Mouse (Mus musculus) CH12.LX (cell line): ENCODE results near the gene Zfp423. TPM values are rescaled to one million over a fixed set of nuclear protein-coding genes. Genes with fewer than 3 reads are reported as not detected.
A peak's percentile ranks its signal among the peaks of the same experiment; 100 is the strongest.

ENCODE experiments used
- DNase-seq: peaks from one replicate; pipeline ENCODE4 v3.0.0-alpha.2; 2013; ENCODE audit errors: extremely low read depth
- H3K27ac ChIP-seq: 2 replicates; pipeline ENCODE4 v1.5.1; 2012; ENCODE audit warnings: low read depth, mild to moderate bottlenecking, control low read depth, moderate library complexity; ENCODE audit not compliant: insufficient read depth
- H3K27me3 ChIP-seq: replicated peaks from 2 replicates; pipeline ENCODE3; 2012; ENCODE audit warnings: inconsistent platforms
- H3K36me3 ChIP-seq, 2 experiments: replicated peaks in 1 of 2; 2 replicates each; pipeline versions ENCODE3 to v1.6.1; 2012; ENCODE audit warnings: inconsistent platforms in 1 of 2, low read length in 1 of 2, mild to moderate bottlenecking in 1 of 2, mixed read lengths in 1 of 2, moderate library complexity in 1 of 2; ENCODE audit not compliant: control insufficient read depth in 1 of 2, insufficient read depth in 1 of 2
- H3K4me1 ChIP-seq, 2 experiments: 2 replicates each; pipeline ENCODE4 v1.6.1; 2012; ENCODE audit warnings: inconsistent platforms in 1 of 2, moderate library complexity in 1 of 2; ENCODE audit not compliant: insufficient read depth in 2 of 2, control insufficient read depth in 1 of 2
- H3K4me2 ChIP-seq: 2 replicates; pipeline ENCODE4 v1.6.1; 2012; ENCODE audit warnings: low read depth, mild to moderate bottlenecking, control low read depth; ENCODE audit not compliant: poor library complexity, insufficient read depth, severe bottlenecking
- H3K4me3 ChIP-seq, 3 experiments: fragments of 150-350 bp in 1 of 3; sonication (generic) in 1 of 3; replicated peaks in 1 of 3; 2 replicates each; pipeline versions ENCODE3 to v1.5.1; 2011 to 2012; ENCODE audit warnings: low read depth in 2 of 3, low read length in 2 of 3, mild to moderate bottlenecking in 2 of 3, moderate library complexity in 2 of 3, control low read depth in 1 of 3, improper control_type of control experiment in 1 of 3, inconsistent platforms in 1 of 3, mixed read lengths in 1 of 3; ENCODE audit not compliant: poor library complexity in 1 of 3
- H3K79me2 ChIP-seq: replicated peaks from 2 replicates; pipeline ENCODE4 v1.6.1; 2012; ENCODE audit warnings: mild to moderate bottlenecking, moderate library complexity; ENCODE audit not compliant: control insufficient read depth, poor library complexity, insufficient read depth, severe bottlenecking; ENCODE audit errors: extremely low read depth
- H3K9ac ChIP-seq: 2 replicates; pipeline ENCODE4 v1.6.1; 2012; ENCODE audit warnings: low read depth, mild to moderate bottlenecking, control low read depth, moderate library complexity; ENCODE audit not compliant: insufficient read depth
- H3K9me3 ChIP-seq: replicated peaks from 2 replicates; pipeline ENCODE3; 2012; ENCODE audit warnings: low read length, inconsistent platforms, mixed read lengths
- BHLHE40 ChIP-seq: IDR thresholded peaks from 2 replicates; pipeline ENCODE4 v1.6.1; 2011; ENCODE audit warnings: mild to moderate bottlenecking, low read depth, low read length, improper control_type of control experiment
- CHD1 ChIP-seq: IDR thresholded peaks from 2 replicates; pipeline ENCODE4 v1.6.1; 2012; ENCODE audit warnings: low read depth, low read length, improper control_type of control experiment, inconsistent platforms
- CHD2 ChIP-seq: IDR thresholded peaks from 2 replicates; pipeline ENCODE4 v1.6.1; 2011; ENCODE audit warnings: low read length, improper control_type of control experiment
- CTCF ChIP-seq, 2 experiments: IDR thresholded peaks in 1 of 2; conservative IDR thresholded peaks in 1 of 2; 2 replicates each; pipeline ENCODE4 v1.5.1; 2011 to 2012; ENCODE audit warnings: low read depth in 2 of 2, low read length in 2 of 2, improper control_type of control experiment in 1 of 2, inconsistent platforms in 1 of 2, mild to moderate bottlenecking in 1 of 2, moderate library complexity in 1 of 2
- E2F4 ChIP-seq: IDR thresholded peaks from 2 replicates; pipeline ENCODE4 v1.6.1; 2011; ENCODE audit warnings: low read depth, low read length, improper control_type of control experiment; ENCODE audit not compliant: insufficient replicate concordance
- ETS1 ChIP-seq: conservative IDR thresholded peaks from 2 replicates; pipeline ENCODE4 v1.6.1; 2012; ENCODE audit warnings: low read depth, mild to moderate bottlenecking, inconsistent platforms, low read length, improper control_type of control experiment, moderate library complexity
- GABPA ChIP-seq: IDR thresholded peaks from 2 replicates; pipeline ENCODE4 v1.6.1; 2012; ENCODE audit warnings: low read depth, low read length, improper control_type of control experiment, inconsistent platforms; ENCODE audit not compliant: insufficient replicate concordance
- HCFC1 ChIP-seq: IDR thresholded peaks from 2 replicates; pipeline ENCODE4 v1.6.1; 2012; ENCODE audit warnings: low read depth, mild to moderate bottlenecking, inconsistent platforms, low read length, improper control_type of control experiment
- JUN ChIP-seq: IDR thresholded peaks from 2 replicates; pipeline ENCODE4 v1.6.1; 2011; ENCODE audit warnings: low read depth, mild to moderate bottlenecking, low read length, improper control_type of control experiment, moderate library complexity; ENCODE audit not compliant: insufficient read depth
- MAFK ChIP-seq: IDR thresholded peaks from 2 replicates; pipeline ENCODE4 v1.6.1; 2011; ENCODE audit warnings: low read length, improper control_type of control experiment; ENCODE audit not compliant: insufficient replicate concordance
- MAX ChIP-seq: IDR thresholded peaks from 2 replicates; pipeline ENCODE4 v1.6.1; 2011; ENCODE audit warnings: low read length, improper control_type of control experiment
- MXI1 ChIP-seq: IDR thresholded peaks from 2 replicates; pipeline ENCODE4 v1.6.1; 2011; ENCODE audit warnings: mild to moderate bottlenecking, low read depth, low read length, improper control_type of control experiment
- NRF1 ChIP-seq: IDR thresholded peaks from 2 replicates; pipeline ENCODE4 v1.6.1; 2014; ENCODE audit warnings: low read depth, mild to moderate bottlenecking, inconsistent platforms, low read length, improper control_type of control experiment, moderate library complexity
- POLR2AphosphoS2 ChIP-seq: IDR thresholded peaks from 2 replicates; pipeline ENCODE4 v1.6.1; 2011; ENCODE audit warnings: low read depth, low read length, improper control_type of control experiment
- RAD21 ChIP-seq: IDR thresholded peaks from 2 replicates; pipeline ENCODE4 v1.6.1; 2011; ENCODE audit warnings: low read depth, mild to moderate bottlenecking, low read length, improper control_type of control experiment, moderate library complexity
- SIN3A ChIP-seq: IDR thresholded peaks from 2 replicates; pipeline ENCODE4 v1.6.1; 2012; ENCODE audit warnings: low read length, improper control_type of control experiment, inconsistent platforms
- USF2 ChIP-seq: conservative IDR thresholded peaks from 2 replicates; pipeline ENCODE4 v1.6.1; 2011; ENCODE audit warnings: low read depth, low read length, improper control_type of control experiment
- ZKSCAN1 ChIP-seq: IDR thresholded peaks from 2 replicates; pipeline ENCODE4 v1.6.1; 2012; ENCODE audit warnings: low read depth, inconsistent platforms, low read length, improper control_type of control experiment, borderline replicate concordance
- ZMIZ1 ChIP-seq: IDR thresholded peaks from 2 replicates; pipeline ENCODE4 v1.6.1; 2012; ENCODE audit warnings: low read depth, mild to moderate bottlenecking, inconsistent platforms, low read length, improper control_type of control experiment
- dilution Hi-C: fragments of 300-500 bp; cut with MboI; formaldehyde crosslinking; loops from 2 replicates; pipeline ENCODE4 v1.14.3; 2020; ENCODE audit warnings: low sequenced_read_pairs; ENCODE audit not compliant: extremely low pct_unique_long_range_greater_than_20kb, extremely low pct_ligation_motif_present
- in situ Hi-C: fragments of 300-500 bp; cut with MboI; formaldehyde crosslinking; loops from 3 replicates; pipeline ENCODE4 v1.14.3; 2019; ENCODE audit warnings: low sequenced_read_pairs, low pct_ligation_motif_present, low pct_unique_long_range_greater_than_20kb, mixed read lengths
- polyA plus RNA-seq: library from polyadenylated mRNA; unstranded; fragments of >175 nt; gene quantifications from 2 replicates; pipeline ENCODE4 v1.2.1, GENCODE M21; 2012; ENCODE audit warnings: low read depth; ENCODE audit not compliant: insufficient read length
- total RNA-seq, 2 experiments: library from RNA; depleted of rRNA; stranded (reverse); fragments of 300-350 nt in 1 of 2; fragments of >200 nt in 1 of 2; gene quantifications; 2 replicates each; pipeline ENCODE4 v1.2.3; 2012 to 2014

The Zfp423 gene
- total and polyA plus RNA-seq, 3 experiments, result 0.25 to 2.7 (median 0.32) TPM

DNA sequence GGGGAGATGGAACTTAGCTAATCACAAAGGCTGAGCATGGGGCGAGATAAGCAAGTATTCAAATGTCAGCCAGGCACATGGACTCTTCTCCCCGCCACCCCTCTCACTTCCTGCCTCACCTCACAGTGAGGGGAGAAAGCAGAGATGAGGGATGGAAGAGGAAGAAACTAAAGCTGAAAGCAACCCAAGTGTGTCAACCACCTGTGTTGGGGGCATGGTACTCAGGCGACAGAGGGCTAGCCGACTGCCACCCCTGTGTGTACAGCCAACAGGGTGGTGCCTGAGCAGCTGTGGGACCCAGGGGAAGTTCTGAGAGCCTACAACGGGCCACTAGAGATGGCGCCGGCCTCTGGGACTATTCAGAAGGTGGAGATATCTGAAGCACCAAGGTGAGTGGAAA, 327.6 kb downstream of the Zfp423 start:
- H3K4me2 ChIP-seq, result no peak overlapping the region
- H3K9me3 ChIP-seq, result no peaks in the 10 kb centered on the region
- TF ChIP-seq MAX, result peak; percentile 43; the same call in 1 of the 2 replicates
- TF ChIP-seq E2F4, result no peak
- DNase-seq, result peak; percentile 41
- H3K9ac ChIP-seq, result no peak overlapping the region
- no peaks in the 10 kb centered on the region for H3K79me2 ChIP-seq
- no peak overlapping the region for H3K27ac ChIP-seq
- in situ Hi-C loops, result no loop called here
- dilution Hi-C loops, result no loop called here
- no peaks in the 10 kb centered on the region for H3K36me3 ChIP-seq
- H3K4me3 ChIP-seq, result no peak overlapping the region
- peaks cover 7 to 32% of the 10 kb centered on the region in 2 experiments for H3K4me1 ChIP-seq
- no peaks in the 10 kb centered on the region for H3K27me3 ChIP-seq

GRCm38 (mm10) chr8:87629656-87630055, 329.7 kb downstream of the Zfp423 start:
- H3K79me2 ChIP-seq, result no peaks in the 10 kb centered on the region
- no peak overlapping the region for H3K4me2 ChIP-seq
- no peak overlapping the region for H3K9ac ChIP-seq
- TF ChIP-seq POLR2AphosphoS2, result no peak
- TF ChIP-seq ZKSCAN1, result no peak
- no peak for TF ChIP-seq ZMIZ1
- TF ChIP-seq JUN, result no peak
- TF ChIP-seq USF2, result no peak
- TF ChIP-seq SIN3A, result no peak
- TF ChIP-seq BHLHE40, result no peak
- no peak for TF ChIP-seq CTCF (conservative IDR thresholded peaks at IDR 0.05 in 1 of 2, IDR thresholded peaks at IDR 0.05 in 1 of 2; ENCODE audit: low read depth in 2 of 2, low read length in 2 of 2)
- no peak for TF ChIP-seq MXI1
- TF ChIP-seq RAD21, result no peak
- no peaks in the 10 kb centered on the region for H3K27me3 ChIP-seq
- no peak overlapping the region for H3K4me3 ChIP-seq
- peaks cover 2% of the 10 kb centered on the region for H3K9me3 ChIP-seq
- H3K4me1 ChIP-seq, result peaks cover 7 to 32% of the 10 kb centered on the region in 2 experiments
- in situ Hi-C loops (no loop called here), dilution Hi-C loops (no loop called here)
- H3K36me3 ChIP-seq, result no peaks in the 10 kb centered on the region
- no peak for DNase-seq
- H3K27ac ChIP-seq, result no peak overlapping the region

DNA sequence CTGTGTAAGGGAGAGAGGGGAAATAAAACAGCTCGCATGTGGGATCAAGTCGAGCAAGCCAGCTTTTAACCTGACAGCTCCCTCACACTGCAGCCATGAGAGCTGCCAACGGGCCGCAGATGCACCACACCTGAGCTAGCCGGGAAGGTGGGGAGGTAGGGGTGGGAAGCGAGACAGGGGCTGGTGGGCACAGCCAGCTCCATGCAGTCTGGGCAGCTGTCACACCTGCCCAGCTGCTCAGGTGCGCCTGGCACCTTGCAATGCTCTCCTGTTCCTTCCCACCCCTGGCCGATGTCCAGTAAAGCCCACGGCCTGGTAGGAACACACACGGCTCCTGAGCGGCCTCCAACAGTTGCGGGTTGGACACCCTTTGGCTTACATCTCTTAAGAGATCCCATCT, 338.2 kb downstream of the Zfp423 start:
- TF ChIP-seq CHD1, result no peak
- TF ChIP-seq CHD2, result no peak
- TF ChIP-seq NRF1, result no peak
- TF ChIP-seq ZMIZ1, result no peak
- TF ChIP-seq MAFK, result no peak
- TF ChIP-seq MXI1, result no peak
- TF ChIP-seq HCFC1, result no peak
- no peak for TF ChIP-seq ETS1
- TF ChIP-seq BHLHE40, result no peak
- TF ChIP-seq SIN3A, result no peak
- TF ChIP-seq USF2, result no peak
- TF ChIP-seq POLR2AphosphoS2, result no peak
- TF ChIP-seq GABPA, result no peak
- TF ChIP-seq, all 38 proteins: peak for 0
- dilution Hi-C loops, result no loop called here
- DNase-seq, result no peak
- Histone ChIP-seq H3K27ac (no peak overlapping the region), H3K4me3 (no peak overlapping the region), H3K36me3 (no peaks in the 10 kb centered on the region), H3K4me2 (no peak overlapping the region), H3K9me3 (peaks cover 2% of the 10 kb centered on the region), H3K9ac (no peak overlapping the region), H3K79me2 (no peaks in the 10 kb centered on the region), H3K4me1 (peaks cover 6 to 9% of the 10 kb centered on the region in 2 experiments), H3K27me3 (no peaks in the 10 kb centered on the region)
- in situ Hi-C loops, result no loop called here
